Mouse (Mus musculus): Measurements from ENCODE around the gene Shank2. TPM values are rescaled to one million over a fixed set of nuclear protein-coding genes. Genes with fewer than 3 reads are reported as not detected.

Shank2 gene
- total and polyA plus RNA-seq, 3 experiments = 0.31 to 0.55 (median 0.41) TPM

DNA sequence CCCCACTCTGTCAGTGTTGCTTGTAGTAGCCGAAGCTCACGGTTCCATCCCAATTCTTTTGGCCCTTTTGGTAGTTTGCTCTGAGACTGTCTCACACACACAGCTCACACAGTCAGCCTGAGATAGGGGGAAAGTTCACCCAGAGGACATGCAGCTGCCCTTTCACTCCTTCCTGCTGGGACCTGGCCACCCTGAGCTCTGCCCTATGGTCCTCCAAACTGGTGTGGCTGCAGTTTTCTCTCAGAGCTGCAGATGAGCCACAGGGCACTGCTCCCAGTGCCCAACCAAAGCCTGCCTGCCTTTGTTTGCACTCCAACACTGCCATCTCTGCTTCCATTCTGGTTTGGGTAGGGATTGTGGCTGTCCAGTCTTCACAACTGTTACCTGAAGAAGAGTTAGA is 388.0 kb downstream of the Shank2 start:
- Histone ChIP-seq H3K27ac (no peak overlapping the region), H3K4me3 (no peak overlapping the region), H3K27me3 (ENCODE audit: control insufficient read depth, insufficient read depth, low read length) (no peaks in the 10 kb centered on the region), H3K9ac (ENCODE audit: low read depth, low read length) (no peak overlapping the region), H3K79me2 (replicated peaks; ENCODE audit: control insufficient read depth, insufficient read depth, low read length) (no peaks in the 10 kb centered on the region), H3K4me1 (ENCODE audit: control insufficient read depth, insufficient read depth, low read length) (no peaks in the 10 kb centered on the region), H3K36me3 (ENCODE audit: control insufficient read depth, insufficient read depth, low read length) (no peaks in the 10 kb centered on the region)
- no peak for TF ChIP-seq EP300 (IDR thresholded peaks at IDR 0.05; ENCODE audit: insufficient read depth, low read depth, low read length)
- no peak for TF ChIP-seq POLR2A (IDR thresholded peaks at IDR 0.05; ENCODE audit: insufficient read depth, low read depth, low read length)
- no peak for TF ChIP-seq CTCF (IDR thresholded peaks at IDR 0.05)
- 95% methylated on average over 2 of the region's 2 CpGs for WGBS
- DNase-seq = no peak
- intact Hi-C loops (cut with DNase I) = no loop called here

DNA sequence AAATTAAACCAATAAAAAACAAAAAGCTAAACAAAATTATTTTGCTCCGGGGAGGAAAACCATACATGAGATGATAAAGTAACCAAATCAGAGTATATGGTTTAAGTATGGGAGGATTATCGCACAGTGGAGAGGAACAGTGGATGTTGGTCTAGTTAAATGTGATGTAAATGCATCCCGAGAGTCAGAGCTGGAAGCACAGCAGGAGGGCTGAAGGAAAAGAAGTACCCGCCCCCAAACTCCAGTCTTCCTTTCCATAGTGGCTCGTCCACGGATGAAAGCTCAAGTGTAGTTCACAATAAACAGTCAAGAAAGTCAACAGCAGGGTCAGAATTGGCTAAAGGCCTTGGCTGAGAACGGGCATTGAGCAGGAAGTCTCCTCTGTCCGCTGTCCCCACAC is 388.9 kb downstream of the Shank2 start:
- Histone ChIP-seq H3K27ac (no peak overlapping the region), H3K27me3 (ENCODE audit: control insufficient read depth, insufficient read depth, low read length) (no peaks in the 10 kb centered on the region), H3K4me1 (ENCODE audit: control insufficient read depth, insufficient read depth, low read length) (no peaks in the 10 kb centered on the region), H3K79me2 (replicated peaks; ENCODE audit: control insufficient read depth, insufficient read depth, low read length) (no peaks in the 10 kb centered on the region), H3K36me3 (ENCODE audit: control insufficient read depth, insufficient read depth, low read length) (no peaks in the 10 kb centered on the region), H3K4me3 (no peak overlapping the region), H3K9ac (ENCODE audit: low read depth, low read length) (no peak overlapping the region)
- DNase-seq = no peak
- TF ChIP-seq CTCF (IDR thresholded peaks at IDR 0.05) (no peak), POLR2A (IDR thresholded peaks at IDR 0.05; ENCODE audit: insufficient read depth, low read depth, low read length) (no peak), EP300 (IDR thresholded peaks at IDR 0.05; ENCODE audit: insufficient read depth, low read depth, low read length) (no peak)
- intact Hi-C loops (cut with DNase I) = no loop called here
- WGBS = 63% methylated on average over 8 of the region's 8 CpGs

DNA sequence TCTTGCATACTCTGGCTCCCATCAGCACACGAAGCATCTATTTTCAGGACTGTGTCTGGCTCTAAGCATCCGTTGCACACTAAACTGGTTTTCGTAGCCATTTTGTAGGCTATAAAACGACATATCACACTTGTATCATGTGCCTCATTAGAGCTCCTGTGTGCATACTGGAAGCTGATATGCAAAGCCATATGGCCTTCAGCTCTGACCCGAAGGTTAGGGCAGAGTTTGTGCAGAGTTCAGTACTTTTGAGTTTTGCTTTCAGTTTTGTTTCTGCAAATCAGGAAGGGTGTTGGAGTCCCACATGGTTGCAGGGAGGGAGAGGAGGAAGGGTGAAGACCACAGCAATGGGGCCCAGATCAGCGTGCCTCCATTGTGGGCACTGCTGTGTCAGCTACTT is 390.0 kb downstream of the Shank2 start:
- Histone ChIP-seq H3K36me3 (ENCODE audit: control insufficient read depth, insufficient read depth, low read length) (no peaks in the 10 kb centered on the region), H3K9ac (ENCODE audit: low read depth, low read length) (no peak overlapping the region), H3K79me2 (replicated peaks; ENCODE audit: control insufficient read depth, insufficient read depth, low read length) (no peaks in the 10 kb centered on the region), H3K27ac (no peak overlapping the region), H3K27me3 (ENCODE audit: control insufficient read depth, insufficient read depth, low read length) (no peaks in the 10 kb centered on the region), H3K4me1 (ENCODE audit: control insufficient read depth, insufficient read depth, low read length) (no peaks in the 10 kb centered on the region), H3K4me3 (no peak overlapping the region)
- no peak for DNase-seq
- intact Hi-C loops (cut with DNase I) = no loop called here
- TF ChIP-seq CTCF (IDR thresholded peaks at IDR 0.05) = no peak
- TF ChIP-seq EP300 (IDR thresholded peaks at IDR 0.05; ENCODE audit: insufficient read depth, low read depth, low read length) = no peak
- no peak for TF ChIP-seq POLR2A (IDR thresholded peaks at IDR 0.05; ENCODE audit: insufficient read depth, low read depth, low read length)
- WGBS = 84% methylated on average over 6 of the region's 6 CpGs

DNA sequence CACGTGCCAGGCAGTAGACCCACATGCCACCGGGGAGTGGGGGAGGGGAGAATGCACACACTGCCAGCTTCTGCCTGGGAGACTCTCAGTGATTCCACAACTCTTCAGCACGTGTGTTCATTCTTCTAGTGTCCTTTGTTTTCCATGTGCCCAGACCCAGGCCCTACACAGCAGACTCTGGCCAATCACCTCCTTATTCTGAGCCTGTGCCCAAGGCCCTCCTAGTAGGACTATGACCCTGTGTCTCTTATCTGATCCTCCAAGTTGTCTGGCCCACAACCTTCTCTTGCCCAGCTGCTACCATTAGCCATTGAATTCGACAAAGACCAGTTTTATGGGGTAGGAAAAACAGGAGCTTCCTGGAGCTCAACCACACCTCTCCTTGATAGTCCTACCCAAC is 400.8 kb downstream of the Shank2 start:
- no peak for TF ChIP-seq POLR2A (IDR thresholded peaks at IDR 0.05; ENCODE audit: insufficient read depth, low read depth, low read length)
- TF ChIP-seq EP300 (IDR thresholded peaks at IDR 0.05; ENCODE audit: insufficient read depth, low read depth, low read length) = no peak
- TF ChIP-seq CTCF (IDR thresholded peaks at IDR 0.05) = no peak
- intact Hi-C loops (cut with DNase I) = no loop called here
- DNase-seq = no peak
- no peak overlapping the region for H3K9ac ChIP-seq (ENCODE audit: low read depth, low read length)
- no peak overlapping the region for H3K27ac ChIP-seq
- no peak overlapping the region for H3K4me3 ChIP-seq
- H3K36me3 ChIP-seq (ENCODE audit: control insufficient read depth, insufficient read depth, low read length) = no peaks in the 10 kb centered on the region
- 76% methylated on average over 4 of the region's 4 CpGs for WGBS
- H3K79me2 ChIP-seq (replicated peaks; ENCODE audit: control insufficient read depth, insufficient read depth, low read length) = no peaks in the 10 kb centered on the region
- H3K4me1 ChIP-seq (ENCODE audit: control insufficient read depth, insufficient read depth, low read length) = no peaks in the 10 kb centered on the region
- no peaks in the 10 kb centered on the region for H3K27me3 ChIP-seq (ENCODE audit: control insufficient read depth, insufficient read depth, low read length)

DNA sequence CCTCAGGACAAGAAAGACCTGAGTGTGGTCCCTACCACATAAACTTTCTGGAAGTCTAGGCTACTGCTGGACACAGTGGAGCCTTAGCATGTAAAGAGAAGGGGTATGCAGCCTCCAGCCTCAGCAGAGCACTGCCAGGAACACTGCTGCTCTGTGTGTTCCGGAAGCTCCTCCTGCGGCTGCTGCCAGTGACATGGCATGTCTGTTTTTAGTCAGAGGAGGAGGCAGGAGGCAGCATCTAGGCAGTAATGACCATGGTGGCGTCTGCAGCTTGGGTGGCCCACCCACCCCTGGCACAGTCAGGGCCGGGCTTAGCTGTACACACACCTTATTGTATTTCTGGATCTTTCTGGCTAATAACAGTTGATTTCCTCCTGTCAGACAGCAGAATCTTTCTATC is 405.9 kb downstream of the Shank2 start:
- no peaks in the 10 kb centered on the region for H3K27me3 ChIP-seq (ENCODE audit: control insufficient read depth, insufficient read depth, low read length)
- H3K79me2 ChIP-seq (replicated peaks; ENCODE audit: control insufficient read depth, insufficient read depth, low read length) = no peaks in the 10 kb centered on the region
- H3K36me3 ChIP-seq (ENCODE audit: control insufficient read depth, insufficient read depth, low read length) = no peaks in the 10 kb centered on the region
- H3K4me3 ChIP-seq = no peak overlapping the region
- 29% methylated on average over 4 of the region's 4 CpGs for WGBS
- no peak overlapping the region for H3K9ac ChIP-seq (ENCODE audit: low read depth, low read length)
- TF ChIP-seq POLR2A (IDR thresholded peaks at IDR 0.05; ENCODE audit: insufficient read depth, low read depth, low read length) (no peak), EP300 (IDR thresholded peaks at IDR 0.05; ENCODE audit: insufficient read depth, low read depth, low read length) (no peak), CTCF (IDR thresholded peaks at IDR 0.05) (no peak)
- no peak for DNase-seq
- intact Hi-C loops (cut with DNase I) = no loop called here
- no peaks in the 10 kb centered on the region for H3K4me1 ChIP-seq (ENCODE audit: control insufficient read depth, insufficient read depth, low read length)
- H3K27ac ChIP-seq = no peak overlapping the region

DNA sequence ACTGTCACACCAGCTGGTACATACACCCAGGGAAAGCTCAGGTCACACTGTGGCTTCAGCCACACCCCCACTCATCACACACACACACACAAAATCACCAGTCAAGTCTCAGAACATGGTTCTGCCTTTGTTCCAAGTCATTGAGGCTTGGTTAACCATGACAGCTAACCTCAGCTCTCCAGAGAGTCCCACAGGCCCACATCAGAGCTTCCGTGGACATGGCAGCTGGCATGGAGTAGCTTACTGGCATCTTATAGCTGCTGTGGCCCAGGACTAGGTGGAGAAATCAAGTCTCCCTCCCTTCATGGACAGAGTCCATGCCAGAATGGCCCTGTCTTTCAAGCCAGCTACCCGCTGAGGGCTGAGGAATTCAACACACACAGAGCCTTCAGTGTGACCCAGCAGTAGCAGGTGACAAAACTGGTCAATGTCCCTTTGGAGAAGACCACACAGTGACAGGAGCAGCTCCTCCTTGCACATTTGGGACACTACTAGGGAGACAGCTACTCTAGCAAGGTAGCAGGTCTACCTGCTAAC is 406.8 kb downstream of the Shank2 start:
- no peaks in the 10 kb centered on the region for H3K36me3 ChIP-seq (ENCODE audit: control insufficient read depth, insufficient read depth, low read length)
- no peak for TF ChIP-seq EP300 (IDR thresholded peaks at IDR 0.05; ENCODE audit: insufficient read depth, low read depth, low read length)
- no peak for TF ChIP-seq CTCF (IDR thresholded peaks at IDR 0.05)
- TF ChIP-seq POLR2A (IDR thresholded peaks at IDR 0.05; ENCODE audit: insufficient read depth, low read depth, low read length) = no peak
- WGBS = 83% methylated on average over 2 of the region's 2 CpGs

More for the DNA sequence above, 406.8 kb downstream of the Shank2 start:
- intact Hi-C loops (cut with DNase I) = no loop called here
- DNase-seq = no peak
- Histone ChIP-seq H3K9ac (ENCODE audit: low read depth, low read length) (no peak overlapping the region), H3K27me3 (ENCODE audit: control insufficient read depth, insufficient read depth, low read length) (no peaks in the 10 kb centered on the region), H3K27ac (no peak overlapping the region), H3K79me2 (replicated peaks; ENCODE audit: control insufficient read depth, insufficient read depth, low read length) (no peaks in the 10 kb centered on the region), H3K4me3 (no peak overlapping the region), H3K4me1 (ENCODE audit: control insufficient read depth, insufficient read depth, low read length) (no peaks in the 10 kb centered on the region)

Data from heart, adult 2 months (tissue).